Mouse (Mus musculus): ENCODE measurements around the gene Esf1. TPM values are rescaled to one million over a fixed set of nuclear protein-coding genes. Genes with fewer than 3 reads are reported as not detected.

The Esf1 gene
- polyA plus RNA-seq, 2 experiments: 12.9 to 20.5 TPM

- Histone ChIP-seq H3K9me3 (ENCODE audit: control insufficient read depth, low read length) (no peaks in the 10 kb centered on the region), H3K9ac (ENCODE audit: low read depth, low read length, severe bottlenecking) (no peak overlapping the region), H3K4me2 (replicated peaks; ENCODE audit: low read depth, low read length, severe bottlenecking) (no peak overlapping the region), H3K27ac (replicated peaks; ENCODE audit: low read depth, low read length) (no peak overlapping the region), H3K36me3 (ENCODE audit: control insufficient read depth, insufficient read depth, low read length) (no peaks in the 10 kb centered on the region), H3K4me1 (ENCODE audit: control insufficient read depth, insufficient read depth, low read length) (no peaks in the 10 kb centered on the region), H3K4me3 (replicated peaks; ENCODE audit: low read length) (no peak overlapping the region), H3K27me3 (ENCODE audit: control insufficient read depth, insufficient read depth, low read length) (no peaks in the 10 kb centered on the region)
- ATAC-seq (ENCODE audit: low FRiP score, low read depth) (no peak), DNase-seq (ENCODE audit: low spot score) (no peak)
- 32% methylated on average over 1 of the region's 1 CpGs for WGBS
- no peak for TF ChIP-seq POLR2A (IDR thresholded peaks at IDR 0.05; ENCODE audit: borderline replicate concordance, extremely low read depth, insufficient read depth, insufficient read length)
These were observed 61.4 kb downstream of the Esf1 start for GRCm38 (mm10) chr2:140108945-140109344.

- DNase-seq (ENCODE audit: low spot score) (no peak), ATAC-seq (ENCODE audit: low FRiP score, low read depth) (no peak)
- H3K4me2 ChIP-seq (replicated peaks; ENCODE audit: low read depth, low read length, severe bottlenecking): no peak overlapping the region
- H3K27me3 ChIP-seq (ENCODE audit: control insufficient read depth, insufficient read depth, low read length): no peaks in the 10 kb centered on the region
- WGBS: 89% methylated on average over 4 of the region's 4 CpGs
- no peak overlapping the region for H3K4me3 ChIP-seq (replicated peaks; ENCODE audit: low read length)
- no peak overlapping the region for H3K9ac ChIP-seq (ENCODE audit: low read depth, low read length, severe bottlenecking)
- H3K4me1 ChIP-seq (ENCODE audit: control insufficient read depth, insufficient read depth, low read length): no peaks in the 10 kb centered on the region
- no peak for TF ChIP-seq POLR2A (IDR thresholded peaks at IDR 0.05; ENCODE audit: borderline replicate concordance, extremely low read depth, insufficient read depth, insufficient read length)
- H3K27ac ChIP-seq (replicated peaks; ENCODE audit: low read depth, low read length): no peak overlapping the region
- H3K9me3 ChIP-seq (ENCODE audit: control insufficient read depth, low read length): no peaks in the 10 kb centered on the region
- H3K36me3 ChIP-seq (ENCODE audit: control insufficient read depth, insufficient read depth, low read length): no peaks in the 10 kb centered on the region
These were observed 62.7 kb downstream of the Esf1 start for GRCm38 (mm10) chr2:140107641-140108040.

- no peaks in the 10 kb centered on the region for H3K27me3 ChIP-seq (ENCODE audit: control insufficient read depth, insufficient read depth, low read length)
These were observed 65.4 kb downstream of the Esf1 start for GRCm38 (mm10) chr2:140104951-140105350.

GRCm38 (mm10) chr2:140100551-140101474 lies 69.6 kb downstream of the Esf1 start:
- H3K9me3 ChIP-seq (ENCODE audit: control insufficient read depth, low read length): no peaks in the 10 kb centered on the region
- no peaks in the 10 kb centered on the region for H3K36me3 ChIP-seq (ENCODE audit: control insufficient read depth, insufficient read depth, low read length)
- no peaks in the 10 kb centered on the region for H3K4me1 ChIP-seq (ENCODE audit: control insufficient read depth, insufficient read depth, low read length)
- H3K27ac ChIP-seq (replicated peaks; ENCODE audit: low read depth, low read length): no peak overlapping the region
- TF ChIP-seq POLR2A (IDR thresholded peaks at IDR 0.05; ENCODE audit: borderline replicate concordance, extremely low read depth, insufficient read depth, insufficient read length): no peak
- H3K9ac ChIP-seq (ENCODE audit: low read depth, low read length, severe bottlenecking): no peak overlapping the region
- no peak for ATAC-seq (ENCODE audit: low FRiP score, low read depth)
- no peaks in the 10 kb centered on the region for H3K27me3 ChIP-seq (ENCODE audit: control insufficient read depth, insufficient read depth, low read length)
- no peak for DNase-seq (ENCODE audit: low spot score)
- no peak overlapping the region for H3K4me2 ChIP-seq (replicated peaks; ENCODE audit: low read depth, low read length, severe bottlenecking)
- H3K4me3 ChIP-seq (replicated peaks; ENCODE audit: low read length): no peak overlapping the region
- WGBS: 84% methylated on average over 3 of the region's 3 CpGs

More at GRCm38 (mm10) chr2:140104951-140105350, 65.4 kb downstream of the Esf1 start:
- no peak for TF ChIP-seq POLR2A (IDR thresholded peaks at IDR 0.05; ENCODE audit: borderline replicate concordance, extremely low read depth, insufficient read depth, insufficient read length)
- ATAC-seq (ENCODE audit: low FRiP score, low read depth): no peak
- Histone ChIP-seq H3K36me3 (ENCODE audit: control insufficient read depth, insufficient read depth, low read length) (no peaks in the 10 kb centered on the region), H3K9me3 (ENCODE audit: control insufficient read depth, low read length) (no peaks in the 10 kb centered on the region), H3K27ac (replicated peaks; ENCODE audit: low read depth, low read length) (no peak overlapping the region), H3K4me3 (replicated peaks; ENCODE audit: low read length) (no peak overlapping the region), H3K4me1 (ENCODE audit: control insufficient read depth, insufficient read depth, low read length) (no peaks in the 10 kb centered on the region), H3K4me2 (replicated peaks; ENCODE audit: low read depth, low read length, severe bottlenecking) (no peak overlapping the region), H3K9ac (ENCODE audit: low read depth, low read length, severe bottlenecking) (no peak overlapping the region)
- DNase-seq (ENCODE audit: low spot score): no peak
- WGBS: 52% methylated on average over 3 of the region's 3 CpGs

- 82% methylated on average over 3 of the region's 3 CpGs for WGBS
- Histone ChIP-seq H3K4me1 (ENCODE audit: control insufficient read depth, insufficient read depth, low read length) (no peaks in the 10 kb centered on the region), H3K9me3 (ENCODE audit: control insufficient read depth, low read length) (no peaks in the 10 kb centered on the region), H3K36me3 (ENCODE audit: control insufficient read depth, insufficient read depth, low read length) (no peaks in the 10 kb centered on the region), H3K27ac (replicated peaks; ENCODE audit: low read depth, low read length) (no peak overlapping the region), H3K9ac (ENCODE audit: low read depth, low read length, severe bottlenecking) (no peak overlapping the region), H3K4me2 (replicated peaks; ENCODE audit: low read depth, low read length, severe bottlenecking) (no peak overlapping the region), H3K4me3 (replicated peaks; ENCODE audit: low read length) (no peak overlapping the region), H3K27me3 (ENCODE audit: control insufficient read depth, insufficient read depth, low read length) (no peaks in the 10 kb centered on the region)
- no peak for ATAC-seq (ENCODE audit: low FRiP score, low read depth)
- TF ChIP-seq POLR2A (IDR thresholded peaks at IDR 0.05; ENCODE audit: borderline replicate concordance, extremely low read depth, insufficient read depth, insufficient read length): no peak
- no peak for DNase-seq (ENCODE audit: low spot score)
These were observed 70.4 kb downstream of the Esf1 start for GRCm38 (mm10) chr2:140099971-140100370.
